Mouse (Mus musculus): ENCODE results near the gene Plrg1. TPM values are rescaled to one million over a fixed set of nuclear protein-coding genes. Genes with fewer than 3 reads are reported as not detected.
A peak's percentile ranks its signal among the peaks of the same experiment; 100 is the strongest.

Gene Plrg1
- polyA plus RNA-seq (2015; fragmentation: Nextera tagmentation; extraction: Ambion mirVana), result 92.6 and 99.3 TPM in 2 replicates

GRCm38 (mm10) chr3:83055281-83056038 is at the start of gene Plrg1:
Gene Plrg1, plus strand, starts transcription at chr3:83055522.
- Histone ChIP-seq H3K9ac (peak within 1 kb of the TSS; percentile 66), H3K9me3 (no peaks in the 10 kb centered on the region), H3K4me1 (replicated peaks) (peaks cover 16% of the 10 kb centered on the region), H3K4me3 (peak within 1 kb of the TSS; percentile 71), H3K27ac (replicated peaks) (peak within 1 kb of the TSS; percentile 71), H3K27me3 (no peaks in the 10 kb centered on the region), H3K36me3 (peaks cover 24% of the 10 kb centered on the region), H3K4me2 (peak within 1 kb of the TSS; percentile 69)
- under 1% methylated on average over 60 of the region's 61 CpGs for WGBS
- peak; percentile 99 for ATAC-seq (ENCODE audit: low FRiP score, low read depth)

GRCm38 (mm10) chr3:83007557-83007956 is 47.8 kb upstream of the Plrg1 start, which contains the start of gene Fgg:
Gene Fgg, plus strand, starts transcription at chr3:83007724.
- H3K4me3 ChIP-seq, result no peak within 1 kb of the TSS
- H3K4me2 ChIP-seq, result no peak within 1 kb of the TSS
- no peaks in the 10 kb centered on the region for H3K36me3 ChIP-seq
- no peaks in the 10 kb centered on the region for H3K4me1 ChIP-seq (replicated peaks)
- H3K27me3 ChIP-seq, result no peaks in the 10 kb centered on the region
- 62% methylated on average over 7 of the region's 7 CpGs for WGBS
- H3K27ac ChIP-seq (replicated peaks), result no peak within 1 kb of the TSS
- no peaks in the 10 kb centered on the region for H3K9me3 ChIP-seq
- no peak within 1 kb of the TSS for H3K9ac ChIP-seq
- ATAC-seq (ENCODE audit: low FRiP score, low read depth), result no peak

GRCm38 (mm10) chr3:83010291-83010690 is 45.0 kb upstream of the Plrg1 start:
- H3K9me3 ChIP-seq, result no peaks in the 10 kb centered on the region
- 84% methylated on average over 11 of the region's 11 CpGs for WGBS
- no peaks in the 10 kb centered on the region for H3K27me3 ChIP-seq
- no peak overlapping the region for H3K4me2 ChIP-seq
- no peaks in the 10 kb centered on the region for H3K4me1 ChIP-seq (replicated peaks)
- no peak for ATAC-seq (ENCODE audit: low FRiP score, low read depth)
- H3K27ac ChIP-seq (replicated peaks), result no peak overlapping the region
- H3K4me3 ChIP-seq, result no peak overlapping the region
- no peaks in the 10 kb centered on the region for H3K36me3 ChIP-seq
- H3K9ac ChIP-seq, result no peak overlapping the region

GRCm38 (mm10) chr3:83011136-83011535 is 44.2 kb upstream of the Plrg1 start:
- H3K9ac ChIP-seq, result no peak overlapping the region
- no peaks in the 10 kb centered on the region for H3K9me3 ChIP-seq
- H3K27ac ChIP-seq (replicated peaks), result no peak overlapping the region
- WGBS, result 96% methylated on average over 4 of the region's 4 CpGs
- H3K36me3 ChIP-seq, result no peaks in the 10 kb centered on the region
- no peak overlapping the region for H3K4me3 ChIP-seq
- H3K27me3 ChIP-seq, result no peaks in the 10 kb centered on the region
- no peak overlapping the region for H3K4me2 ChIP-seq
- no peak for ATAC-seq (ENCODE audit: low FRiP score, low read depth)
- H3K4me1 ChIP-seq (replicated peaks), result no peaks in the 10 kb centered on the region

GRCm38 (mm10) chr3:83011565-83011964 is 43.8 kb upstream of the Plrg1 start:
- H3K27ac ChIP-seq (replicated peaks), result no peak overlapping the region

GRCm38 (mm10) chr3:83012636-83013035 is 42.7 kb upstream of the Plrg1 start:
- Histone ChIP-seq H3K4me2 (no peak overlapping the region), H3K9me3 (no peaks in the 10 kb centered on the region), H3K27me3 (no peaks in the 10 kb centered on the region), H3K4me3 (no peak overlapping the region), H3K36me3 (no peaks in the 10 kb centered on the region), H3K4me1 (replicated peaks) (no peaks in the 10 kb centered on the region), H3K27ac (replicated peaks) (no peak overlapping the region), H3K9ac (no peak overlapping the region)
- ATAC-seq (ENCODE audit: low FRiP score, low read depth), result no peak
- whole genome bisulfite sequencing, result 95% methylated on average over 19 of the region's 19 CpGs

More at GRCm38 (mm10) chr3:83011565-83011964, 43.8 kb upstream of the Plrg1 start:
- H3K9me3 ChIP-seq, result no peaks in the 10 kb centered on the region
- no peak overlapping the region for H3K4me3 ChIP-seq
- WGBS, result 52% methylated on average over 4 of the region's 4 CpGs
- H3K4me2 ChIP-seq, result no peak overlapping the region
- H3K27me3 ChIP-seq, result no peaks in the 10 kb centered on the region
- no peaks in the 10 kb centered on the region for H3K36me3 ChIP-seq
- H3K9ac ChIP-seq, result no peak overlapping the region
- H3K4me1 ChIP-seq (replicated peaks), result no peaks in the 10 kb centered on the region
- peak; percentile 63 for ATAC-seq (ENCODE audit: low FRiP score, low read depth)

GRCm38 (mm10) chr3:83013951-83014350 is 41.4 kb upstream of the Plrg1 start:
- Histone ChIP-seq H3K36me3 (no peaks in the 10 kb centered on the region), H3K4me1 (replicated peaks) (no peaks in the 10 kb centered on the region), H3K9ac (no peak overlapping the region), H3K27ac (replicated peaks) (no peak overlapping the region), H3K9me3 (no peaks in the 10 kb centered on the region), H3K27me3 (no peaks in the 10 kb centered on the region), H3K4me3 (no peak overlapping the region), H3K4me2 (no peak overlapping the region)
- WGBS, result 89% methylated on average over 10 of the region's 10 CpGs
- ATAC-seq (ENCODE audit: low FRiP score, low read depth), result no peak

- Histone ChIP-seq H3K36me3 (no peaks in the 10 kb centered on the region), H3K4me3 (no peak overlapping the region), H3K27me3 (no peaks in the 10 kb centered on the region), H3K27ac (replicated peaks) (no peak overlapping the region), H3K4me1 (replicated peaks) (no peaks in the 10 kb centered on the region), H3K9ac (no peak overlapping the region), H3K4me2 (no peak overlapping the region), H3K9me3 (no peaks in the 10 kb centered on the region)
- ATAC-seq (ENCODE audit: low FRiP score, low read depth), result no peak
- WGBS, result 77% methylated on average over 1 of the region's 1 CpGs
Measured at GRCm38 (mm10) chr3:83016236-83016635, 39.1 kb upstream of the Plrg1 start.

GRCm38 (mm10) chr3:83020387-83020786 is 34.9 kb upstream of the Plrg1 start:
- H3K36me3 ChIP-seq, result no peaks in the 10 kb centered on the region
- H3K9ac ChIP-seq, result no peak overlapping the region
- no peak overlapping the region for H3K4me3 ChIP-seq
- H3K9me3 ChIP-seq, result no peaks in the 10 kb centered on the region
- ATAC-seq (ENCODE audit: low FRiP score, low read depth), result no peak
- no peak overlapping the region for H3K4me2 ChIP-seq
- WGBS, result 89% methylated on average over 2 of the region's 2 CpGs
- no peak overlapping the region for H3K27ac ChIP-seq (replicated peaks)
- H3K27me3 ChIP-seq, result no peaks in the 10 kb centered on the region
- no peaks in the 10 kb centered on the region for H3K4me1 ChIP-seq (replicated peaks)

GRCm38 (mm10) chr3:83021176-83021575 is 34.1 kb upstream of the Plrg1 start:
- Histone ChIP-seq H3K4me2 (no peak overlapping the region), H3K36me3 (no peaks in the 10 kb centered on the region), H3K9me3 (no peaks in the 10 kb centered on the region), H3K27me3 (no peaks in the 10 kb centered on the region), H3K4me3 (no peak overlapping the region), H3K9ac (no peak overlapping the region), H3K27ac (replicated peaks) (no peak overlapping the region), H3K4me1 (replicated peaks) (no peaks in the 10 kb centered on the region)
- ATAC-seq (ENCODE audit: low FRiP score, low read depth), result no peak
- WGBS, result 87% methylated on average over 5 of the region's 5 CpGs

GRCm38 (mm10) chr3:83025036-83025435 is 30.3 kb upstream of the Plrg1 start:
- 63% methylated on average over 6 of the region's 6 CpGs for WGBS
- Histone ChIP-seq H3K9me3 (no peaks in the 10 kb centered on the region), H3K27ac (replicated peaks) (no peak overlapping the region), H3K27me3 (no peaks in the 10 kb centered on the region), H3K36me3 (no peaks in the 10 kb centered on the region), H3K9ac (no peak overlapping the region), H3K4me3 (no peak overlapping the region), H3K4me1 (replicated peaks) (no peaks in the 10 kb centered on the region), H3K4me2 (no peak overlapping the region)
- no peak for ATAC-seq (ENCODE audit: low FRiP score, low read depth)

GRCm38 (mm10) chr3:83025475-83026301 is 29.6 kb upstream of the Plrg1 start, which contains the start of gene Fga:
Gene Fga, plus strand, starts transcription at chr3:83026076.
- no peaks in the 10 kb centered on the region for H3K27me3 ChIP-seq
- H3K4me2 ChIP-seq, result no peak within 1 kb of the TSS
- H3K4me1 ChIP-seq (replicated peaks), result no peaks in the 10 kb centered on the region
- 78% methylated on average over 9 of the region's 9 CpGs for WGBS
- no peaks in the 10 kb centered on the region for H3K36me3 ChIP-seq
- H3K9me3 ChIP-seq, result no peaks in the 10 kb centered on the region
- H3K27ac ChIP-seq (replicated peaks), result no peak within 1 kb of the TSS
- H3K4me3 ChIP-seq, result no peak within 1 kb of the TSS
- H3K9ac ChIP-seq, result no peak within 1 kb of the TSS
- ATAC-seq (ENCODE audit: low FRiP score, low read depth), result no peak

All from hindbrain, embryonic 15.5 days (tissue).